In the genomic region with DNA sequence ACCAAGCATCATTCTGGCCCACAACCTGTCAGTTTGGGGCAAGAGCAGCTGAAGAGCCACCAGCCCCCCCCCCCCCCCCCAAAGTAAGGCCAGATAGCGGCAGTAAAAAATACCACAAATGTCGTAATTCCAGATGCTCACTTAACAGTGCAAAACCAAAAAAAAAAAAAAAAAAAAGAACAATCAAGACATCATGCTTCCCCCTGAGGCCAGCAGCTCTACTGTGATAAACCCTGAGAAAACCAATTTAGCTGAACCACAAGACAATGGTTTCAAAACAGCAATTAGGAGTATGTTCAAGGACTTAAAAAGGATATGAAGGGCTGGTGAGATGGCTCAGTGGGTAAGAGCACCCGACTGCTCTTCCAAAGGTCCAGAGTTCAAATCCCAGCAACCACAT, we compare ENCODE assay signal across 1 mouse cellular context.
A peak's percentile ranks its signal among the peaks of the same experiment; 100 is the strongest.
TF ChIP-seq lines count a peak whose summit lies in the region.

No protein-coding gene starts in this region.

TF ChIP-seq in MEL, 35 proteins besides CTCF, POLR2A, EP300 and RAD21 (continued from another document):
- TF ChIP-seq NRF1 (IDR thresholded peaks at IDR 0.05; ENCODE audit: insufficient read depth, low read depth, low read length, poor library complexity, severe bottlenecking), result no peak
- TF ChIP-seq USF1 (IDR thresholded peaks at IDR 0.05; ENCODE audit: low read depth, low read length), result no peak
- TF ChIP-seq ZNF384 (IDR thresholded peaks at IDR 0.05; ENCODE audit: low read depth, low read length), result peak; percentile 79
- TF ChIP-seq GABPA (IDR thresholded peaks at IDR 0.05; ENCODE audit: low read depth, low read length), result no peak
- no peak for TF ChIP-seq UBTF (IDR thresholded peaks at IDR 0.05; ENCODE audit: borderline replicate concordance, insufficient read depth, low read depth, low read length)
